Mouse (Mus musculus) embryonic facial prominence, embryonic 11.5 days (tissue): Measurements from ENCODE around the gene Rnf6. TPM values are rescaled to one million over a fixed set of nuclear protein-coding genes. Genes with fewer than 3 reads are reported as not detected.
"Not testable (repeated sequence)": the region's sequence is repeated elsewhere in the genome, so short reads cannot be mapped to it uniquely, and the experiment has no call there.

Experiments used
- ATAC-seq: fragments of 200-750 bp; cut with Nextera tagmentation; replicated peaks from 2 replicates; pipeline ENCODE4 v1.8.0; 2017; ENCODE audit warnings: low read depth; ENCODE audit not compliant: insufficient number of reproducible peaks, low FRiP score, low TSS enrichment
- DNase-seq: peaks from one replicate; pipeline ENCODE4 v3.0.0-alpha.2; 2015; ENCODE audit warnings: low spot score
- H3K27ac ChIP-seq: fragments of 300-500 bp; sonication (generic); replicated peaks from 2 replicates; pipeline ENCODE4 v1.5.1; 2014; ENCODE audit warnings: mild to moderate bottlenecking, low read depth, low read length, control low read depth
- H3K27me3 ChIP-seq: fragments of 300-500 bp; sonication (generic); 2 replicates; pipeline ENCODE4 v1.6.1; 2014; ENCODE audit warnings: mild to moderate bottlenecking, low read length, moderate library complexity, mixed read lengths; ENCODE audit not compliant: control insufficient read depth, insufficient read depth
- H3K36me3 ChIP-seq: fragments of 300-500 bp; sonication (generic); replicated peaks from 2 replicates; pipeline ENCODE4 v1.6.1; 2014; ENCODE audit warnings: low read depth, mild to moderate bottlenecking, low read length, moderate library complexity, mixed read lengths; ENCODE audit not compliant: control insufficient read depth, insufficient read depth
- H3K4me1 ChIP-seq: fragments of 300-500 bp; sonication (generic); 2 replicates; pipeline ENCODE4 v1.6.1; 2014; ENCODE audit warnings: low read length, mixed read lengths; ENCODE audit not compliant: control insufficient read depth, insufficient read depth
- H3K4me2 ChIP-seq: fragments of 300-500 bp; sonication (generic); 2 replicates; pipeline ENCODE4 v1.6.1; 2014; ENCODE audit warnings: low read depth, mild to moderate bottlenecking, control low read depth, low read length, moderate library complexity
- H3K4me3 ChIP-seq: fragments of 300-500 bp; sonication (generic); 2 replicates; pipeline ENCODE4 v1.5.1; 2014; ENCODE audit warnings: low read depth, low read length, control low read depth
- H3K9ac ChIP-seq: fragments of 300-500 bp; sonication (generic); replicated peaks from 2 replicates; pipeline ENCODE4 v1.6.1; 2014; ENCODE audit warnings: mild to moderate bottlenecking, control low read depth, low read length
- H3K9me3 ChIP-seq: fragments of 300-500 bp; sonication (generic); replicated peaks from 2 replicates; pipeline ENCODE4 v1.6.1; 2016; ENCODE audit warnings: mild to moderate bottlenecking, low read length, inconsistent platforms, mixed read lengths; ENCODE audit not compliant: control insufficient read depth
- WGBS: fragments of 180-500 bp; shearing (Covaris S2); extraction: QIAGEN DNeasy Blood & Tissue Kit; methylation state at CpG from one replicate; pipeline ENCODE4 v1.1.7; 2014; 5-methylcytosine and 5-hydroxymethylcytosine counted together
- polyA plus RNA-seq: library from polyadenylated mRNA; unstranded; fragments of >200 nt; fragmentation: Nextera tagmentation; extraction: Ambion mirVana; gene quantifications from 2 replicates; pipeline ENCODE4 v1.2.1, GENCODE M21; 2014

Gene Rnf6
- polyA plus RNA-seq, 1 experiment from 2014 or later = 23.7 TPM

- Histone ChIP-seq H3K27me3 (no peaks in the 10 kb centered on the region), H3K9me3 (no peaks in the 10 kb centered on the region), H3K36me3 (no peaks in the 10 kb centered on the region), H3K27ac (no peak overlapping the region), H3K9ac (no peak overlapping the region), H3K4me1 (no peaks in the 10 kb centered on the region), H3K4me3 (no peak overlapping the region), H3K4me2 (no peak overlapping the region)
- no peak for DNase-seq
- no peak for ATAC-seq
Observed at GRCm38 (mm10) chr5:146199073-146199472, 22.3 kb downstream of the Rnf6 start.

DNA sequence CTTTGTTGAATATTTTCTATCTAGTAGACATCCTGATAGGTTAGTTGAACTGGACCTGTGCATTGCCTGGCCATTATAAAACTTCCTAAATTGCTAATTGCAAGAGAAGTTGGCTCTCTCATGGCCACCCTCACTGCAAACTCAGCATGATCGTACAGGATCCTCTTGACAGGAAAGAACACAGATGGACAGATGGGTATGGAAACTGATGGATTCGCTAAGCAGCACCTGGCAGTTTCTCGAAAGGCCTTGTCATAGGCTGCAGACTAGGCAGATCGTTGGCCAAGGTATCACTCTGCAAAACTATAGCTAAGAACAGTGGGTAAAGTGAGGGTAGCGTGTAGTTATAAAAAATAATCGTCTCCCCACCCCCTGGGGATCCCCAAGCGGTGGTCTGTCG is 28.0 kb downstream of the Rnf6 start:
- no peaks in the 10 kb centered on the region for H3K4me1 ChIP-seq
- no peak overlapping the region for H3K27ac ChIP-seq
- H3K27me3 ChIP-seq = no peaks in the 10 kb centered on the region
- H3K9ac ChIP-seq = no peak overlapping the region
- DNase-seq (no peak), ATAC-seq (no peak)
- no peaks in the 10 kb centered on the region for H3K36me3 ChIP-seq
- no peak overlapping the region for H3K4me3 ChIP-seq
- no peaks in the 10 kb centered on the region for H3K9me3 ChIP-seq
- H3K4me2 ChIP-seq = no peak overlapping the region
- 84% methylated on average over 8 of the region's 8 CpGs for WGBS

DNA sequence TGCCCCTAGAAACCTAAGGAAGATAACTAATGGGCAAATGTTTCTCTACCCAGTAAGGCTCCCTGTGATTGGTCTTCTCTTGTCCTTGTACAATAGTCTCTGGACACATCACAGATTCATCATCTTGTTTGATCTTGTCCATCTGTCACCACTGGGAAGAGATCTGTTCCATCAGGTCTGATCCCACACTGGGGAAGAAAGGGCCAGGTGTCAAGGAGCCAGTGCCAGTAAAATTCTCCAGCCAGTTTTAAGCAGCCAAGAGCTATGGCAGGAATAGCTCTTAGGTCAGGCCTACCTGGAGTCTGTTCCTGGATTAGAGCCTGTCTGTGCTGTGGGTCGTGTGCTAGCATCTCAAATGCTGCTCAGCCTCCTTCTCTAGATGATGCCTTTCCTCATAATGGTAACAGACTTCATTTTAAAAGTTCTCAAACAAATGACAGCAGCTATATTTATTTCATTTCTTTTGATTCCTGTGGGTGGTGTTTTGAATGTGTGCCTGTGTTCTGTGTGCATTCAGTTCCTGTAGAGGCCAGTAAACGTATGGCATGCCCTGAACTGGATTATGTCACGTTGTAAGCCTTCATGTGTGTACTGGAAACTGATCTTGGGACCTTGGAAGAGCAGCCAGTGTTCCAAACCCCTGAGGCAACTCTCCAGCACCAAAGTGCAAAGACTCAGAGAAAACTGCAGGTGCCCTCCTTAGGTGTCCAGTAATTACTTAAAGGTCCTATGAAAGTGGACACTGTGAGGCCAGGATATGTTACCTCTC is 30.7 kb downstream of the Rnf6 start:
- Histone ChIP-seq H3K4me1 (no peaks in the 10 kb centered on the region), H3K27ac (no peak overlapping the region), H3K4me3 (no peak overlapping the region), H3K36me3 (no peaks in the 10 kb centered on the region), H3K9ac (no peak overlapping the region), H3K27me3 (no peaks in the 10 kb centered on the region), H3K9me3 (no peaks in the 10 kb centered on the region), H3K4me2 (no peak overlapping the region)
- 58% methylated on average over 3 of the region's 3 CpGs for WGBS
- DNase-seq = no peak
- no peak for ATAC-seq

GRCm38 (mm10) chr5:146190093-146190492 is 31.3 kb downstream of the Rnf6 start:
- Histone ChIP-seq H3K9me3 (no peaks in the 10 kb centered on the region), H3K9ac (no peak overlapping the region), H3K27ac (no peak overlapping the region), H3K4me1 (no peaks in the 10 kb centered on the region), H3K4me2 (no peak overlapping the region), H3K4me3 (no peak overlapping the region), H3K27me3 (no peaks in the 10 kb centered on the region), H3K36me3 (no peaks in the 10 kb centered on the region)
- ATAC-seq (no peak), DNase-seq (no peak)
- WGBS = 71% methylated on average over 4 of the region's 4 CpGs

GRCm38 (mm10) chr5:146188712-146189111 is 32.6 kb downstream of the Rnf6 start:
- no peaks in the 10 kb centered on the region for H3K4me1 ChIP-seq
- no peaks in the 10 kb centered on the region for H3K27me3 ChIP-seq
- no peak overlapping the region for H3K4me3 ChIP-seq
- WGBS = 87% methylated on average over 7 of the region's 7 CpGs
- H3K27ac ChIP-seq = no peak overlapping the region
- no peak overlapping the region for H3K4me2 ChIP-seq
- H3K9ac ChIP-seq = no peak overlapping the region
- DNase-seq (no peak), ATAC-seq (no peak)
- H3K9me3 ChIP-seq = no peaks in the 10 kb centered on the region
- no peaks in the 10 kb centered on the region for H3K36me3 ChIP-seq

- no peak for DNase-seq
- no peak overlapping the region for H3K4me2 ChIP-seq
- WGBS = 75% methylated on average over 1 of the region's 1 CpGs
Observed at GRCm38 (mm10) chr5:146188144-146188543, 33.2 kb downstream of the Rnf6 start.

DNA sequence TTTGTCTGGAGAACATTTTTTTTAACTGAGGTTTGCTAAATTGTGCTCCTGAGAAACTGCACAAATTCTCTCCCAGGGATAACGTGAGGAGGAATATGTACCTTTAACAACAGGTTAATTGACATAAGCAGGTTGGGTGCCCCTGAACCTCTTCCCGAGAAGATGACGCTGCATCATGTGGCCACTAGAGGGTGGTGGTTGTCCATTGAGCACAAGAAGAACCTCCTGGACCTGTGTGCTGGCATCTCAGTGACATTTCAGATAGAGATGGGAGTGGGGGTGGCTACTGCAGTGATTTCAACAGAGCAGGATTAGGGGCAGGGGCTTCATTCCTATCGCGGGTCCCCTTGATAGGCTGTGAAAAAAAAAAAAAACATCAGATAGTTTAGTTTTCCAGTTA is 33.9 kb downstream of the Rnf6 start:
- not testable (repeated sequence) for H3K27me3 ChIP-seq, H3K9me3 ChIP-seq, H3K4me2 ChIP-seq, H3K4me1 ChIP-seq, H3K4me3 ChIP-seq, H3K9ac ChIP-seq, ATAC-seq, H3K36me3 ChIP-seq, H3K27ac ChIP-seq
- WGBS = 21% methylated on average over 5 of the region's 5 CpGs
- DNase-seq = peak; percentile 48

More at GRCm38 (mm10) chr5:146188144-146188543, 33.2 kb downstream of the Rnf6 start:
- Histone ChIP-seq H3K36me3 (no peaks in the 10 kb centered on the region), H3K9ac (no peak overlapping the region), H3K4me1 (no peaks in the 10 kb centered on the region), H3K4me3 (no peak overlapping the region), H3K27me3 (no peaks in the 10 kb centered on the region), H3K9me3 (no peaks in the 10 kb centered on the region), H3K27ac (no peak overlapping the region)
- no peak for ATAC-seq

GRCm38 (mm10) chr5:146185204-146185603 is 36.2 kb downstream of the Rnf6 start, which contains the start of gene 1700001J03Rik:
Gene 1700001J03Rik (minus strand): TSS chr5:146185304.
- not testable (repeated sequence) for H3K9ac ChIP-seq, H3K36me3 ChIP-seq, H3K4me2 ChIP-seq, H3K4me3 ChIP-seq, H3K4me1 ChIP-seq, H3K27me3 ChIP-seq, H3K27ac ChIP-seq, ATAC-seq, DNase-seq, H3K9me3 ChIP-seq
- 84% methylated on average over 4 of the region's 4 CpGs for WGBS
